ENCODE assay signal across 11 mouse cellular contexts in genomic region chr4:133104194-133104569, GRCm38 (mm10). TPM values are rescaled to one million over a fixed set of nuclear protein-coding genes. Genes with fewer than 3 reads are reported as not detected.
DNase-seq lines count a peak whose midpoint lies in the region; ATAC-seq and TF ChIP-seq lines count a peak whose summit lies in the region.
"Had no signal": no experiment of that assay in that cellular context is flagged by ENCODE, and none has a peak within 500 bp of the region (broad histone marks: within the 10 kb centered on the region; RNA-seq: fewer than 3 reads in every experiment).

No protein-coding gene starts in this region.

- H3K4me3 ChIP-seq in heart, embryonic 12.5 days = no peak overlapping the region
- H3K4me3 ChIP-seq in MEL (ENCODE audit: control insufficient read depth in 1 of 2, insufficient read depth in 1 of 2, low read depth in 2 of 2, low read length in 2 of 2) = peak overlapping the region; percentile 22 to 35; a peak in 3 of 4 replicates
- no peak overlapping the region for H3K4me3 ChIP-seq in intestine, embryonic 14.5 days (ENCODE audit: low read depth, low read length)
- no peak overlapping the region for H3K4me3 ChIP-seq in lung, postnatal 0 days (ENCODE audit: low read depth, low read length)
- H3K4me3 ChIP-seq: neural tube, embryonic 12.5 days had no signal

- no peak for TF ChIP-seq EP300 in MEL (IDR thresholded peaks at IDR 0.05; ENCODE audit: low read depth in 1 of 2, low read length in 2 of 2)
- peak; percentile 91 for TF ChIP-seq EP300 in lung, postnatal 0 days (IDR thresholded peaks at IDR 0.05)

- no peak for TF ChIP-seq CTCF in MEL (IDR thresholded peaks at IDR 0.05 in 2 of 3, conservative IDR thresholded peaks at IDR 0.05 in 1 of 3; ENCODE audit: control insufficient read depth in 1 of 3, insufficient read depth in 1 of 3, low read depth in 2 of 3, low read length in 3 of 3, poor library complexity in 1 of 3, severe bottlenecking in 1 of 3)
- no peak for TF ChIP-seq CTCF in lung, postnatal 0 days (IDR thresholded peaks at IDR 0.05)

- H3K4me1 ChIP-seq in heart, embryonic 12.5 days (replicated peaks) = peaks cover 37% of the 10 kb centered on the region
- H3K4me1 ChIP-seq in MEL (ENCODE audit: control insufficient read depth in 1 of 2, insufficient read depth in 2 of 2, low read length in 2 of 2) = peaks cover 5 to 17% of the 10 kb centered on the region in 2 experiments
- H3K4me1 ChIP-seq in intestine, embryonic 14.5 days (replicated peaks; ENCODE audit: control insufficient read depth, insufficient read depth, low read length) = peaks cover 22% of the 10 kb centered on the region; the same call in 1 of the 2 replicates
- H3K4me1 ChIP-seq in lung, postnatal 0 days (ENCODE audit: insufficient read depth, low read depth, low read length) = peaks cover 27% of the 10 kb centered on the region; the same call in 1 of the 2 replicates

- H3K27me3 ChIP-seq in heart, embryonic 12.5 days (replicated peaks) = no peaks in the 10 kb centered on the region
- H3K27me3 ChIP-seq in MEL (ENCODE audit: control insufficient read depth in 1 of 2, insufficient read depth in 2 of 2, low read length in 2 of 2) = no peaks in the 10 kb centered on the region
- H3K27me3 ChIP-seq in intestine, embryonic 14.5 days (replicated peaks; ENCODE audit: control insufficient read depth, insufficient read depth, low read length) = no peaks in the 10 kb centered on the region
- no peaks in the 10 kb centered on the region for H3K27me3 ChIP-seq in lung, postnatal 0 days (replicated peaks; ENCODE audit: insufficient read depth, low read length)
- H3K27me3 ChIP-seq: neural tube, embryonic 12.5 days had no signal

- 21% methylated on average over 10 of the region's 10 CpGs for WGBS in heart, embryonic 12.5 days
- WGBS in intestine, embryonic 14.5 days = 23% methylated on average over 10 of the region's 10 CpGs
- 18% methylated on average over 10 of the region's 10 CpGs for WGBS in lung, postnatal 0 days

- intact Hi-C loops in heart, postnatal 36 days (cut with DNase I) = no loop called here

- TF ChIP-seq RAD21 in MEL (IDR thresholded peaks at IDR 0.05; ENCODE audit: low read depth, low read length) = no peak

- 0 out of 2 replicates have a peak, but pooled peaks cover 3% of the 10 kb centered on the region for H3K9me3 ChIP-seq in heart, embryonic 12.5 days (replicated peaks)
- no peaks in the 10 kb centered on the region for H3K9me3 ChIP-seq in MEL (replicated peaks; ENCODE audit: insufficient read depth, low read length)
- H3K9me3 ChIP-seq in intestine, embryonic 14.5 days (ENCODE audit: control insufficient read depth, low read length) = no peaks in the 10 kb centered on the region
- no peaks in the 10 kb centered on the region for H3K9me3 ChIP-seq in lung, postnatal 0 days (ENCODE audit: low read length)
- H3K9me3 ChIP-seq: neural tube, embryonic 12.5 days had no signal

- peak overlapping the region; percentile 53 for H3K27ac ChIP-seq in heart, embryonic 12.5 days (ENCODE audit: poor library complexity, severe bottlenecking)
- H3K27ac ChIP-seq in MEL (ENCODE audit: control insufficient read depth, low read depth, low read length) = peak overlapping the region; percentile 0; the same call in 1 of the 2 replicates
- H3K27ac ChIP-seq in intestine, embryonic 14.5 days (ENCODE audit: low read depth) = peak overlapping the region; percentile 79
- peak overlapping the region; percentile 90 for H3K27ac ChIP-seq in lung, postnatal 0 days (ENCODE audit: low read length)
- H3K27ac ChIP-seq: neural tube, embryonic 12.5 days had no signal

- DNase-seq in heart, postnatal 36 days = no peak
- DNase-seq in MEL (ENCODE audit: low read depth, low spot score) = peak; percentile 38
- no peak for DNase-seq in intestine, embryonic 14.5 days (ENCODE audit: low spot score)
- DNase-seq in lung, postnatal 0 days (ENCODE audit: low spot score) = peak; percentile 94
- DNase-seq in right cerebral cortex, adult 2 months (ENCODE audit: low spot score in 2 of 2) = no peak
- no peak for DNase-seq in Muller cell, postnatal 12 days (ENCODE audit: inconsistent ontology term)
- no peak for DNase-seq in spleen, postnatal 4 days (ENCODE audit: low spot score in 2 of 2)
- DNase-seq: thymus, postnatal 14 days had no signal

- H3K79me2 ChIP-seq in MEL (ENCODE audit: control insufficient read depth, insufficient read depth, low read length, poor library complexity) = no peaks in the 10 kb centered on the region

- ATAC-seq in heart, embryonic 12.5 days (ENCODE audit: insufficient number of reproducible peaks, low FRiP score) = no peak; the same call in 1 of the 2 replicates
- peak; percentile 60; the same call in 1 of the 2 replicates for ATAC-seq in intestine, embryonic 14.5 days (replicated peaks; ENCODE audit: low FRiP score, low TSS enrichment, low read depth)
- ATAC-seq in lung, postnatal 0 days = peak; percentile 80
- ATAC-seq: forebrain, embryonic 16.5 days had no signal

- H3K9ac ChIP-seq in heart, embryonic 12.5 days = peak overlapping the region; percentile 11; the same call in 1 of the 2 replicates
- H3K9ac ChIP-seq in MEL (ENCODE audit: control insufficient read depth, low read depth, low read length, poor library complexity, severe bottlenecking) = peak overlapping the region; percentile 51
- H3K9ac ChIP-seq in intestine, embryonic 14.5 days (ENCODE audit: low read length) = 0 out of 2 replicates have a peak overlapping the region, but pooled peaks have one; percentile 16
- no peak overlapping the region for H3K9ac ChIP-seq in lung, postnatal 0 days (replicated peaks; ENCODE audit: low read depth)
- H3K9ac ChIP-seq: neural tube, embryonic 12.5 days had no signal

- peaks cover 10% of the 10 kb centered on the region for H3K36me3 ChIP-seq in heart, embryonic 12.5 days
- H3K36me3 ChIP-seq in MEL (ENCODE audit: control insufficient read depth in 1 of 2, insufficient read depth in 2 of 2, low read length in 2 of 2) = peaks cover 0 to 2% of the 10 kb centered on the region in 2 experiments; a peak in 1 of 4 replicates
- no peaks in the 10 kb centered on the region for H3K36me3 ChIP-seq in intestine, embryonic 14.5 days (ENCODE audit: control insufficient read depth, insufficient read depth, low read length)
- no peaks in the 10 kb centered on the region for H3K36me3 ChIP-seq in lung, postnatal 0 days (ENCODE audit: insufficient read depth, low read length)
- H3K36me3 ChIP-seq: neural tube, embryonic 12.5 days had no signal

- H3K4me2 ChIP-seq in heart, embryonic 12.5 days = peak overlapping the region; percentile 39
- peak overlapping the region; percentile 16; the same call in 1 of the 2 replicates for H3K4me2 ChIP-seq in intestine, embryonic 14.5 days (ENCODE audit: low read length)
- H3K4me2 ChIP-seq in lung, postnatal 0 days (replicated peaks; ENCODE audit: low read depth, low read length) = no peak overlapping the region
- H3K4me2 ChIP-seq: neural tube, embryonic 12.5 days had no signal

- no peak for TF ChIP-seq POLR2A in MEL (IDR thresholded peaks at IDR 0.05; ENCODE audit: control insufficient read depth in 1 of 2, insufficient read depth in 1 of 2, low read depth in 1 of 2, low read length in 2 of 2, poor library complexity in 1 of 2)

TF ChIP-seq in MEL, 35 proteins besides CTCF, POLR2A, EP300 and RAD21:
- TF ChIP-seq USF2 (IDR thresholded peaks at IDR 0.05; ENCODE audit: borderline replicate concordance in 1 of 2, insufficient read depth in 1 of 2, low read depth in 1 of 2, low read length in 2 of 2) = no peak
- TF ChIP-seq ELF1 (IDR thresholded peaks at IDR 0.05; ENCODE audit: low read depth, low read length) = 0 out of 2 replicates have a peak, but pooled peaks have one; percentile 12

RNA-seq across cellular contexts. Expression of gene Wasf2, which starts 26.1 kb away (rescaled TPM):
- polyA plus RNA-seq in heart, embryonic 12.5 days (2016; fragmentation: Nextera tagmentation; extraction: Ambion mirVana) = 68.5 and 70.1 TPM in 2 replicates
- total RNA-seq in heart, postnatal 36 days (2021) = 10 to 100 TPM; 81.4 to 89.2 TPM
- 16.4 and 18.4 TPM in 2 replicates for total RNA-seq in MEL (2012; rRNA removed)
- 10 to 100 TPM in 1 of 2 experiments, not detected in 1; 53.7 TPM for polyA plus RNA-seq in MEL (2012; ENCODE audit: insufficient read depth in 1 of 2, insufficient read length in 2 of 2, low read depth in 1 of 2, low replicate concordance in 2 of 2, missing spikeins in 1 of 2)
- 79.6 and 88.3 TPM in 2 replicates for polyA plus RNA-seq in intestine, embryonic 14.5 days (2014; fragmentation: Nextera tagmentation; extraction: Ambion mirVana)
- polyA plus RNA-seq in lung, postnatal 0 days (2015; fragmentation: Nextera tagmentation; extraction: Ambion mirVana) = 149 and 153 TPM in 2 replicates

Comparison
In these comparisons a context has a peak if more than half of its experiments do, and no peak if none do; other contexts are left out.
1. H3K27ac ChIP-seq: peak in every context shown above with its lines; median percentile 90 in lung, postnatal 0 days; 79 in intestine, embryonic 14.5 days; 53 in heart, embryonic 12.5 days; 0 in MEL.
2. H3K4me3 ChIP-seq: peak in MEL (2 of 2); none in heart, embryonic 12.5 days (single experiment), intestine, embryonic 14.5 days (single experiment) and lung, postnatal 0 days (single experiment).
3. DNase-seq: peak in MEL (single experiment) and lung, postnatal 0 days (single experiment); none in heart, postnatal 36 days (0 of 2), intestine, embryonic 14.5 days (single experiment), right cerebral cortex, adult 2 months (0 of 2), Muller cell, postnatal 12 days (single experiment) and spleen, postnatal 4 days (0 of 2).